Mouse (Mus musculus): Measurements from ENCODE around the gene Plpp3. TPM values are rescaled to one million over a fixed set of nuclear protein-coding genes. Genes with fewer than 3 reads are reported as not detected.

The Plpp3 gene
- polyA plus RNA-seq (2012; ENCODE audit: insufficient read depth, low replicate concordance), result 4.2 and 6.9 TPM in 2 replicates

- Histone ChIP-seq H3K36me3 (replicated peaks; ENCODE audit: low read length) (peaks cover 25% of the 10 kb centered on the region), H3K4me3 (replicated peaks) (peak within 1 kb of the TSS; percentile 99), H3K4me1 (peaks cover 36% of the 10 kb centered on the region), H3K9me3 (no peaks in the 10 kb centered on the region), H3K27me3 (replicated peaks) (peaks cover 8% of the 10 kb centered on the region)
- TF ChIP-seq GATA1 (IDR thresholded peaks at IDR 0.05; ENCODE audit: borderline replicate concordance, low read length), result no peak
- no peak for TF ChIP-seq FLI1 (IDR thresholded peaks at IDR 0.05; ENCODE audit: low read length)
Measured at GRCm38 (mm10) chr4:105157276-105158168, at the start of gene Plpp3. Plpp3 (plus strand) TSS chr4:105157347.

GRCm38 (mm10) chr4:105107943-105108640, 49.1 kb upstream of the Plpp3 start:
- Histone ChIP-seq H3K27me3 (replicated peaks) (peaks cover 60% of the 10 kb centered on the region), H3K4me3 (replicated peaks) (no peak overlapping the region), H3K4me1 (peaks cover 18% of the 10 kb centered on the region), H3K9me3 (no peaks in the 10 kb centered on the region), H3K36me3 (replicated peaks; ENCODE audit: low read length) (no peaks in the 10 kb centered on the region)
- TF ChIP-seq GATA1 (IDR thresholded peaks at IDR 0.05; ENCODE audit: borderline replicate concordance, low read length), result no peak
- TF ChIP-seq FLI1 (IDR thresholded peaks at IDR 0.05; ENCODE audit: low read length), result no peak

DNA sequence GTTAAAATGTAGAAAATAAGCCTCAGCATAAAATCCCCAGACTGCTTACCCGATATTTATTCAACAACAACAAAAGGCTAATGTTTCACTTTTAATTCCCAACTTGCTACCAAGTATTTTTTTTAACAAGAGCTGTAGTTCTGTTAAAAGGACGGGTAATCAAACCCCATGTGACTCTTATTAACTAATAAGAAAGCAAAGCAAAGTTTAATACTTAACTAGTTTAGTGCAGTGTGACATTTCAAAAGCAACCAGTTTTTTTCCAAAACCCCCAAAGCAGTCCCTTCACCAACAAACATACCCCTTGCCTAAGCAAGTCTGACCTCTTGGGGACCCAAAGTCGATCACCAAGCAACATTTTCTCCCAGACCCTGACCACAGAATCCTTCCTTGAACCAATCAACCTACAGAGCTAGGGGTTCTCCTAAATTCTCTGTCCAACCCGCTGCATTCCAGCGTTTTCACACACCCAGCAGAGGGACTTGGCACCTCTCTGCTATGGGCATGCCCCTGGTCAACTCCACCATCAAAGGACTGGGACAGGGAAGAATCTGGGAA, 48.4 kb upstream of the Plpp3 start:
- Histone ChIP-seq H3K4me1 (peaks cover 18% of the 10 kb centered on the region), H3K27me3 (replicated peaks) (peaks cover 62% of the 10 kb centered on the region), H3K36me3 (replicated peaks; ENCODE audit: low read length) (no peaks in the 10 kb centered on the region), H3K9me3 (no peaks in the 10 kb centered on the region), H3K4me3 (replicated peaks) (peak overlapping the region; percentile 95)
- no peak for TF ChIP-seq GATA1 (IDR thresholded peaks at IDR 0.05; ENCODE audit: borderline replicate concordance, low read length)
- TF ChIP-seq FLI1 (IDR thresholded peaks at IDR 0.05; ENCODE audit: low read length), result no peak

DNA sequence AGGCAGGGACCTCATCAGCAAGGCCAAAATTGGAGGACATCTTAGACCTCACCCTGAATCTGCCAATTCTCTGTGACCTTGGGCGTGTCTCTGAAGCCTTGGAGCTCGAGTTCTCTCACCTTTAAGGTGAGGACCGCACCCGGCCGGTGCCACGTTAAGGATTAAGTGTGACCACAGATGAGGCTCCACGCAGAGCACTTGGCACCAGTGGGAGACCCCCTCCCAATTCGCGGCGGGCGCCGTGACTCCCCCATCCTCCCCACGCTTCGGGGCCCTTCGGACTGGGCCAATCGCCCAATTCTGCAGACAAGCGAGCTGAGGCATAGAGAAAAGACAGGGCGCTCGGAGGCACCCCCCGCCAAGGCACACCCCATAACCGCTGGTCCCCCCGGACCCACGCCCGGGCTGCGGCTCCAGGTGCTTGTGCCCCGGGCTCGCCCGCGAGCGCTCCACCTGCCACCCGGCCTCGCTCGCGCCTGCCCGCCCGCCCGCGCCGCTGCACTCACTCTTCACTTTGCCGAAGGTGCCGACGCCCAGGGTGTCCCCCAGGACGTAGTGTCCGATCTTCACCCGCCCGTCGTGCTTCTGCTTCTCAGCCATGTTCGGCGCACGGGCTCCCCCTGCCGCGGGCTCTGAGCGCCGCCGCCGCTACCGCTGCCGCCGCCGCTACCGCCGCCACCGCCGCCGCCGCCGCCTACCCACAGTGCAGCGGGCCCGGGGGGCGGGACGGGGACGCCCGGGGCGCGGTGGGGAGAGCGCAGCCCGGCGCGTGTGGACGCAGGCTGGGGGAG, 47.8 kb upstream of the Plpp3 start, which contains the start of gene Prkaa2:
Gene Prkaa2 (minus strand): TSS at position 692 of the 791 bp plus-strand sequence.
- H3K4me1 ChIP-seq, result peaks cover 18% of the 10 kb centered on the region
- no peaks in the 10 kb centered on the region for H3K9me3 ChIP-seq
- no peaks in the 10 kb centered on the region for H3K36me3 ChIP-seq (replicated peaks; ENCODE audit: low read length)
- peak within 1 kb of the TSS; percentile 95 for H3K4me3 ChIP-seq (replicated peaks)
- TF ChIP-seq FLI1 (IDR thresholded peaks at IDR 0.05; ENCODE audit: low read length) (no peak), GATA1 (IDR thresholded peaks at IDR 0.05; ENCODE audit: borderline replicate concordance, low read length) (no peak)
- peaks cover 62% of the 10 kb centered on the region for H3K27me3 ChIP-seq (replicated peaks)

GRCm38 (mm10) chr4:105109990-105110683, 47.0 kb upstream of the Plpp3 start:
- Histone ChIP-seq H3K36me3 (replicated peaks; ENCODE audit: low read length) (no peaks in the 10 kb centered on the region), H3K4me3 (replicated peaks) (peak overlapping the region; percentile 95), H3K4me1 (peaks cover 18% of the 10 kb centered on the region), H3K9me3 (no peaks in the 10 kb centered on the region), H3K27me3 (replicated peaks) (peaks cover 59% of the 10 kb centered on the region)
- TF ChIP-seq FLI1 (IDR thresholded peaks at IDR 0.05; ENCODE audit: low read length) (no peak), GATA1 (IDR thresholded peaks at IDR 0.05; ENCODE audit: borderline replicate concordance, low read length) (no peak)

DNA sequence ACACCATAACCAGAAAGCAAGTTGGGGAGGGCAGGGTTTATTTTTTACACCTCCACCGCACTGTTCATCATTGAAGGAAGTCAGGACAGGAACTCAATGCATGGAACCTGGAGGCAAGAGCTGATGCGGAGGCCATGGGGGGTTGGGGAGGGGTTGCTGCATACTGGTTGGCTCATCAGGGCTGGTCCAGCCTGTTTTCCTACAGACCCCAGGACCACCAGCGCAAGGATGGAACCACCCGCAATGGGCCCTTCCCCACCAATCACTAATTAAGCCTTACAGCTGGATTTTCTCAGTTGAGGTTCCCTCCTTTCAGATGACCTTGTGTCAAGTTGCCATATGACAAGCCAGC, 46.5 kb upstream of the Plpp3 start:
- H3K36me3 ChIP-seq (replicated peaks; ENCODE audit: low read length), result no peaks in the 10 kb centered on the region
- H3K4me3 ChIP-seq (replicated peaks), result peak overlapping the region; percentile 95
- peaks cover 56% of the 10 kb centered on the region for H3K27me3 ChIP-seq (replicated peaks)
- no peaks in the 10 kb centered on the region for H3K9me3 ChIP-seq
- peaks cover 18% of the 10 kb centered on the region for H3K4me1 ChIP-seq
- no peak for TF ChIP-seq GATA1 (IDR thresholded peaks at IDR 0.05; ENCODE audit: borderline replicate concordance, low read length)
- TF ChIP-seq FLI1 (IDR thresholded peaks at IDR 0.05; ENCODE audit: low read length), result no peak

GRCm38 (mm10) chr4:105111770-105112169, 45.4 kb upstream of the Plpp3 start:
- H3K9me3 ChIP-seq, result no peaks in the 10 kb centered on the region
- peaks cover 18% of the 10 kb centered on the region for H3K4me1 ChIP-seq
- TF ChIP-seq GATA1 (IDR thresholded peaks at IDR 0.05; ENCODE audit: borderline replicate concordance, low read length) (no peak), FLI1 (IDR thresholded peaks at IDR 0.05; ENCODE audit: low read length) (no peak)
- no peaks in the 10 kb centered on the region for H3K36me3 ChIP-seq (replicated peaks; ENCODE audit: low read length)
- H3K4me3 ChIP-seq (replicated peaks), result no peak overlapping the region
- peaks cover 47% of the 10 kb centered on the region for H3K27me3 ChIP-seq (replicated peaks)

DNA sequence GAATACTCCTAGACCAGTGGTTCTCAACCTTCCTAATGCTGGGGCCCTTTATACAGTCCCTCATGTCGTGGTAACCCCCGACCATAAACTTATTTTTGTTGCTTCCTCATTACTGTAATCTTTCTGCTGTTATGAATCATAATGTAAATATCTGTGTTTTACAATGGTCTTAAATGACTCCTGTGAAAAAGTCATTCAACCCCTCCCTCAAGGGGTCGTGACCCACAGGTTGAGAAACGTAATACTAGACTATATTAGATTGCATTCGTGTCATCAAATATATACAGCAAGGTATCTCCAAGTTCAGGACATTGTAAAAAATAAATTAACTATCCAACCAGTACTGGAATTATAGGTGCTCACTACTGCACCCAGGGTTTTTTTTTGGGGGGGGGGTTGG, 44.1 kb upstream of the Plpp3 start:
- H3K4me3 ChIP-seq (replicated peaks), result no peak overlapping the region
- H3K27me3 ChIP-seq (replicated peaks), result peaks cover 37% of the 10 kb centered on the region
- TF ChIP-seq FLI1 (IDR thresholded peaks at IDR 0.05; ENCODE audit: low read length), result no peak
- no peak for TF ChIP-seq GATA1 (IDR thresholded peaks at IDR 0.05; ENCODE audit: borderline replicate concordance, low read length)
- peaks cover 21% of the 10 kb centered on the region for H3K4me1 ChIP-seq
- H3K36me3 ChIP-seq (replicated peaks; ENCODE audit: low read length), result no peaks in the 10 kb centered on the region
- H3K9me3 ChIP-seq, result no peaks in the 10 kb centered on the region

GRCm38 (mm10) chr4:105113468-105113867, 43.7 kb upstream of the Plpp3 start:
- no peak for TF ChIP-seq GATA1 (IDR thresholded peaks at IDR 0.05; ENCODE audit: borderline replicate concordance, low read length)
- Histone ChIP-seq H3K9me3 (no peaks in the 10 kb centered on the region), H3K27me3 (replicated peaks) (peaks cover 33% of the 10 kb centered on the region), H3K4me3 (replicated peaks) (no peak overlapping the region), H3K36me3 (replicated peaks; ENCODE audit: low read length) (no peaks in the 10 kb centered on the region), H3K4me1 (peaks cover 25% of the 10 kb centered on the region)
